Mouse (Mus musculus): Measurements from ENCODE around the gene 4931422A03Rik.
"Not testable (repeated sequence)": the region's sequence is repeated elsewhere in the genome, so short reads cannot be mapped to it uniquely, and the experiment has no call there.

4931422A03Rik gene
- long read RNA-seq, experiment 1, partial matches to known transcripts, result 0 of 1 reads
- long read RNA-seq, experiment 1, other reads (novel, unspliced or antisense), result 1 of 1 reads
- long read RNA-seq, experiment 2, result 0 reads

DNA sequence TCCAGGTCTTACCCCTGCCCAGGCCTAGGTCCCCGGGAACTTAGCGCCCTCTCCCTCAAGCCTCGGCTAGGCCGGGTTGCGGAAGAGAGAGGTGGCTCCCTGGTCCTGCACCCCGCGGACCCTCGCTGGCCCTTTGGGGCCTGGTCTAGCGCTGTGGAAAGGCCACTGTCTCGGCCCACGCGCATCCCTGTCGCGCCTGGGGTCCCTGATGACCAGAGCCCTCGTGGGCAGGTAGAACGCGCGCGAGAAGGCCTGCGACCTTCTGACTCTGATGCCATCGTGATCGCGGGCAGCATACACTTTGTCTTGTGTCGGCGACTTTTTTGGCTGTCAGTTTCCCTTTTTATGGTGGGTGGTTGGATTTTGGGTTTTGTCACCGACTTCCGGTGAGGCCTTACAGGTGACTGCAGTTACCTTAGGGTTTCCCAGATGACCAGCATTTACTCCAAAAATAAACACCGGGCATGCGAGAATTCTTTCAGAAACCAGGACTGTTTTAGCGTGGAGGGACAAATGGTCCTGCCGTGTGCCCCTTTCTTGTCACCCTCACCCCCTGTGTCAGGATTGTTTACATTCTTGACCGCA lies at the start of gene 4931422A03Rik:
Gene 4931422A03Rik (minus strand): TSS at position 223 of the 585 bp plus-strand sequence.
- intact Hi-C loops (cut with DNase I), result no loop called here

DNA sequence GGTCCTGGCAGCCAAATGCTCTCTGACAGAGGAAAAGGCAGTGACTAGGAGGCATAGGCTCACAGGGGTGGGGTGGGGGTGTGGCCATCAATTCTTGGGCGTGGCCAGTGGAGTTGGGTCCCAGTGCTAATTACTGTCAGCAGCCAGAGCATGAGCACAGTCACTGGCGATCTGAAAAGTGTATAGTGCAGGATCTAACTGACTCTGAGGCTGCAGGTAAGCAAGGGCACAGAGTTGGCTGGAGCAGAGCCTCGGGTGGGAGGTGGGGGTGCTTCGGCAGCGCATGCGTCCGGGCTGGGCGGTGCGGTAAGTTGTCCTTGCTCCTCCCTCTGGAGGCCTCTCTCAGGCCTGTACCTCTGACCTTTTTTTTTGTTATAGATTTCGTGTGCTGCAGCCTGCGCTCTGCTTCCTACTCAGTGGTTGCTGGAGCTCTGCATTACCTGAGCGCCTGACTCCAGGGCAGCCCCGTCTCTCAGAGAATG lies 41.6 kb upstream of the 4931422A03Rik start, which contains the start of gene Cd59b:
Gene Cd59b (plus strand): TSS at position 146 of the 482 bp plus-strand sequence.
- intact Hi-C loops (cut with DNase I), result no loop called here

DNA sequence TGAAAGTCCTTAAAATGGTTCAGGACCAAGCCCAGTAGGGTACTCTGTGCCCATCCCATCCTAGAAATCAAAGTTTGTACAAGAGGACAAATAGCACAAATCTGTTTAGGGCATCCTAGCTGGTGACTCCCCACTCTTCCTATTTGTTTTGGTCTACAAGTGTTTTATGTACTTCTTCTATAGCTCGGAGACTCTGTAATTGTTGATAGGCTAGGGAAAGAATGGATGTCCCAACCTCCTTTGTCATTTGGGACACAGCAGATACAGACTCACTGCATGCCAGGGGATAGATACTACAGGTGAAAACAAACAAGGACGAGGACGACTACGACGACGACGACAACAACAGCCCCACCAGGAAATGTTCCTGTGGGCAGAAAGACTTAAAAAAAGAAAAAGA lies 40.3 kb upstream of the 4931422A03Rik start, which contains the start of gene Gm10799:
Gene Gm10799 (minus strand): TSS at position 101 of the 400 bp plus-strand sequence.
- intact Hi-C loops (cut with DNase I), result not testable (repeated sequence)

DNA sequence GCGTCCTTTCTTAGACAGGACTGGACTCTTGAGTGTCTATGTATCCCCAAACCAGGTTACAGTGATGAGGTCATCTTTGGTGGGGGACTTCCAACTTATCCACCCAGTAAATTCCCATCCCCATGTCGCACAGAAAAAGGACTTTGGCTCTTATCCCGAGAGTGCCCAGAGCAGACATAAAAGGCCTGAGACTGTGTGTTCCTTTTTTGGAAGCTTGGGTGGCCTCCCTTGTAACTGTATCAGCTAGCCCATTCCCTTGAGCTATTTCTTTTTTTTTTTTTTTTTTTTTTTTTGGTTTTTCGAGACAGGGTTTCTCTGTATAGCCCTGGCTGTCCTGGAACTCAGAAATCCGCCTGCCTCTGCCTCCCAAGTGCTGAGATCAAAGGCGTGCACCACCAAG lies 37.4 kb upstream of the 4931422A03Rik start, which contains the start of gene Gm10912:
Gene Gm10912 (plus strand): TSS at position 301 of the 400 bp plus-strand sequence.
- intact Hi-C loops (cut with DNase I), result not testable (repeated sequence)

DNA sequence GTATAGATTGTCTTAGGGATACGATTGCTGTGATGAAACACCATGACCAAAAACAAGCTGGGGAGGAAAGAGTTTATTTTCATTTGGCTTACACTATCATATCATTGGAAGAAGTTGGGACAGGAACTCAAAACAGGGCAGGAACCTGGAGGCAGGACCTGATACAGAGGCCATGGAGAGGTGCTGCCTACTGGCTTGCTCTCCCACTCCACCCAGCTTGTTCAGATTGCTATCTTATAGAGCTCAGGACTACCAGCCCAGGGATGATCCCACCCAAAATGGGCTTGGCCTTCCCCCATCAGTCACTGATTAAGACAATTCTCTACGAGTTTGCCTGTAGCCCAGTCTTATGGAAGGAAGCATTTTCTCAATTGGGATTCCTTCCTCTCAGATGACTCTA lies 36.0 kb upstream of the 4931422A03Rik start:
- intact Hi-C loops (cut with DNase I), result no loop called here

DNA sequence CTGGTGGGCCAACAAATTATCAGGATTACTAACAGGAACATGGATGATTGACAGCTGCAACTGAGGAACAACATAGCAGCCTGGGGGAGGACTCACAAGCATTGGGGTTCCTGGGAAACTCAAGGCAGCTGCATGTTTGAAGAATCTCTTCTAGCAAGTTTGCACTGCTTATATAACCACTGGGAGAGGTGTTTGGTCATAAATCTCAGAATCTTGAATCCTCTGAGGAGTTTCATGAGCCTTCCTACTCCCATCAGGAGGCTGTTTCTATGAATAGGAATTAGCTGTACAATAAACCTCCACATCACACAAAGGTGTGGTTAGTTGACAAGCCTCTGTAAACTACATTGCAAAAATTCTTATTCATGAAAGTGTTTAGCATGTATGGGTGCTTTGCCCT lies 34.5 kb upstream of the 4931422A03Rik start:
- intact Hi-C loops (cut with DNase I), result no loop called here

DNA sequence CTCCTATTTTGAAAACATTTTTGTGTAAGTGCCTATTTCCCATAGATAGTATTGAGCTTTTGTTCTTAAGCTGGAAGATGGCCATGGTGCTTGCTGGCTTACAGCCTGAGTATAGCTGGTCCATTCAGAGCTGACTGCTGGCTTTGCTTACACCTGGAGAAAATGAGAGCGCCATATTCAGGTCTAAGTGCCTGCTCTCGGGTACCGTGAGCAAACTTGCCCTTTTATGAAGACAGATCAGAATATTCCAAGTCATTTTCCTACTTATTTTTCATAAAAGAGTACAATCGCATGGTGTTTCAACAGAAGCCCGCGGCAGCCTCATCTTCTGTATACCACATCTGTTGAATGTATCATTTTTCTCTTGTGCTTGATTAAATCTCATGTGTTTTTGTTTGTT lies 32.8 kb upstream of the 4931422A03Rik start:
- intact Hi-C loops (cut with DNase I), result no loop called here

DNA sequence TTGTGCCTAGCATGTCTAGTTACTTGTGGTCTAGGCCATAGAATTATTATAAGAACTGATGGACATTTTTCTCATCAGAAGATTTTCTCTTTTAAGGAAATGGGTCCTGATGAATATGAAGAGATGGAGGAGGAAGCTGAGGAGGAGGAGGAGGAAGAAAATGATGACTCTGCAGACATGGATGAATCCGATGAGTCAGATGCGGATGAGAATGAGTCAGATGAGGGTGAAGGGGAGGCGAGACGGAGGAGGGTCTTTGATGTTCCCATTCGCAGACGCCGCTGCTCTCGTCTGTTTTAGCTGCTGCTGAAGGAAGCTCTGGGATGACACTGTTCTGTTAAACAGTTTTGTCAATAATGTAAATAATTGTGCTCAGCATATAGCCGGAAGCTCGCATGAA lies 31.6 kb upstream of the 4931422A03Rik start:
- intact Hi-C loops (cut with DNase I), result loop anchor here (10.0 kb wide), 1 partner anchor 375 kb away; no protein-coding TSS in a partner anchor

DNA sequence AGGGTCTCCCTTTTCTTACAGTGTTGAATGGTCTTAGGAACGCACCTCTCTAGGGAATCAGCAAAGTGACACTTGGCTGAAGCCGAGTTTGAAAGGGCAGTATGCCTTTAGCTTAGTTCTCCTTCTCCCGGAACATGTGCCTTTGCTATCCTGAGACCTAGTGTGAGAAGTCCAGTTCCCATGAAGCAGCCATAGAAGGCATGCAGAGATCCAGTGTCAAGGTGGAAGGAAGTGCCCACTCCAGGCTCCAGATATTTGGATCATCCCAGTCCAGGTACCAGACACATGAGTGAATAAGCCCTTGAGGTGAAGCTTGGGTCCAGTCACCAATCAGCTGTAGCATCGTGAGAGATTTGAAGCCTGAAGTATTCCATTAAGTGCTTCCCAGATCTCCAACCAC lies 30.8 kb upstream of the 4931422A03Rik start:
- intact Hi-C loops (cut with DNase I), result loop anchor here (10.0 kb wide), 1 partner anchor 376 kb away; no protein-coding TSS in a partner anchor

DNA sequence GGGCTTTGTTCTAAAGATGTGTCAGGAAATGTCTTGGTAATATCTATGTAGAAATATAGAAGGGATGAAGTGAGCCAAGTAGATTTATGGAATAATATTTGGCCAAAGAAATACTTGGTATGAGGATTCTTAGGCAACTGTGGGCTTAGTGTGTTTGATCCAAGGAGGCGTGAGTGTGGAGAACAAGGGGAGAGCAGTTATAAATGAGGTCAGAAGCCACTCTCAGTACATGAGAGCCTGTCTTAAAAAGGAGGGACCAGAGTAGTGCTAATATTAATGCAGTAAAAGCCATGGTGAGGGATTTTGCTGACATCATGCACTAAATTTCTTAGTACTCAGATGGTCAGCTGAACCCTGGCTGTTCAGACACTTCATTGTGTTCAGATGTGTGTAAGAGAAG lies 30.2 kb upstream of the 4931422A03Rik start:
- intact Hi-C loops (cut with DNase I), result loop anchor here (10.0 kb wide), 1 partner anchor 376 kb away; no protein-coding TSS in a partner anchor

DNA sequence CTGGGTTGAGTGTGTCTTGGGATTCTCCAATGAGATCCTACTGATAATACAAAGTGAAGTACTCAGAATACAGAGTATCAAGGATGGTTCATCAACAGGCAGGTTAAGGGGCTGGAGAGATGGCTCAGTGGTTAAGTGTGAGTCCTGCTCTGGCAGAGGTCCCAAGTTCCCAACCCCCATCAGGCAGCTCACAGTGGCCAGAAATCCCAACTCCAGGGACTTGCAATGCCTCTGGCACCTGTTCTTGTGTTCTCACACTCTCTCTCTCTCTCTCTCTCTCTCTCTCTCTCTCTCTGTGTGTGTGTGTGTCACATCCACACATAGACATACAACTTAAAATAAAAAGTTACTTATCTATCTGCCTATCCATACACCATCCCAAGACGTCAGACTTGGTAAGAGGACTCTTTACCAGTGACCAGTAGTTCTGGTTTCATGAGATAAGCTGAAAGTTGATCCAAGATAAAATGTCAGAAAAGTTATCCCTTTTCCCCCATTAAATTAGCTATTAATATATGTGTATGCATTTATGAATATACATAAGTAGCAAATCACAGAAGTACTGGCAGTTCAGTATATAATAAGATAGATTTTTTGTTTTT lies 16.4 kb upstream of the 4931422A03Rik start:
- intact Hi-C loops (cut with DNase I), result loop anchor here (1.0 kb wide), 1 partner anchor 78 kb away; the partner anchor contains the start of gene A930018P22Rik

DNA sequence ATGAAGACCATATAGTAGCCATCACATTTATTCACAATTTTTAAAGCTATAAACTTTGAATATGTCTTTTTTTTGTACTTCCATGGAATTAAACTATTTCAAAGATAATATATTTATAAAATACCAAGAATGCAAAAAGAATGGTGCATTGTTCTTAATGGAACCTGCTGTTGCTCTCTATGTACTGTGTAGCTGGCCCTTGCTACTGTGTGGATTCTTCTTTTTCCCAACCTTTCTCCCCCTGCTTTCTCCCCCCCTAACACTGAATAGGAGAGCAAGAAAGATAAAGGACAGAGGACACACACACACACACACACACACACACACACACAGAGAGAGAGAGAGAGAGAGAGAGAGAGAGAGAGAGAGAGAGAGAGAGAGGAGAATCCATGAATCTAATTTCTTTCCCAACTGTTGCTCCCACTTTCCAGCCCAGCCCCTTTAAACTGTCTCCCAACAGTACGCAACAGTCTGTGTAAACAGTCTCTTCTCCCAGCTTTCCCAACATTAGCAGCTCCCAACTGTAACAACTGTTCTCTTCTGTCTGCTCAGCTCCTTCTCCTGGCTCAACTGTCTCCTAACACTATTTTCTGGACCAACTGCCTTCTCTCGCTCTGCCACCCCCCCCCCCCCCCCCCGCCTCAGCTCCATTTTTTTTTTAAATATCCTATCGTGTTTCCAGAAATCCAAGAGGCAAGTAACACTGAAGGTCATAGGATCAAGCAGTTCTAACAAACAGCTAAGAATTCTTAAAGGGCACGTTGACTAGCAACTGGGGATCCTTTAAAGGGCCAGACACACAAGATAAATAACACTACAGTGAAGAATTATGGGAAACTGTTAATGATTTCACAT lies 15.7 kb upstream of the 4931422A03Rik start:
- intact Hi-C loops (cut with DNase I), result loop anchor here (1.0 kb wide), 1 partner anchor 78 kb away; the partner anchor contains the start of gene A930018P22Rik

DNA sequence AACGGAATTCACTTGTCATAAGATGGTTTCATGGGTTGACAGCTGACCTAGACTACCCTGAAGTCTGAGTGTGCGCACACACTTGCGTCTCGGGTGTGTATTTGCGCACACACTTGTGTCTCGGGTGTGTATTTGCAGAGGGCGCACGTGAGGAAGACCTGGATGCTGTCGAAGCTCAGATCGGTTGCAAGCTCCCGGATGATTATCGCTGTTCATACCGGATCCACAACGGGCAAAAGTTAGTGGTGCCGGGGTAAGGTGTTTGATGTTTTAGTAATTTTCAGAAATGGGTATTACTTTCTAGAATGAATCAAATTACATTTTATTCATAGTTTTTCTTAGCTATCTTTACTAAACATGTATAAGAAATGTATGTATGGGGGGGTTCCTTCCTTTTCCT lies 14.6 kb upstream of the 4931422A03Rik start:
- intact Hi-C loops (cut with DNase I), result no loop called here

DNA sequence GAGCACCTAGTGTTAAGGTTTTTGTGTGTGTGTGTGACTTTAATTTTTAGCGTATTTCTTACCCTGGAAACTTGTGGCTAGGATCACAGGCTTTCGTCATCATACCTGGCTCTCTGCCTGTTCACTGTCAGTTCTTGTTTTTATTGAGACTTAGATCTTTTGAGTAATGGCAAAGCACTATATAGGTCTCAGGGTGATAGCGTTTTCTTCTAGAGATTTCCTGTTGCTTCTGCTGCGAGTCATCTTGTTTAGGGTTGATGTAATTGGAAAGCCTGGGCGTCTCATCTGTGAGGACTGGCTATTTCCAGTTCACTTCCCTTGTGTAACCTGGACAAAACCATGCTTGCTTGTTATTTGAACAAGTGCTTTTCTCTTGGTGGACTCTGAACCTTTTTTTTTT lies 13.5 kb upstream of the 4931422A03Rik start:
- intact Hi-C loops (cut with DNase I), result no loop called here

DNA sequence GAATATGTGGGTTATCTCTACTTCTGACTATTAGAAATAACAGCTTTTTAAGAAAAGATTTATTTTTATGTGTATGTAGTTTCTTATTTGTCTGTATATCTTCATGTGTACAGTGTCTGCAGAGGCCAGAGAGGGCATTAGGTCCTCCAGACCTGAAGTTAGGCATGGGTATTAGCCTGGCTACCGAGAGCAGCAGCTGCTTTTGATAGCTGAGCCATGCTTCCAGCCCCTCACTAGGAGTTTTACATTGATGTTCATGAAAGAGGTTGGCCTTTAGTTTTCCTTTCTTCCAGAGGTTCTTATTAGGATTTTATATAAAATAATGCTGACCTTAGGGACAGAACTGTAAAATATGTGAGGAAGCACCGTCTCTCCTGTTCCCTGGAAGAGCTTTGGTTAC lies 10.1 kb upstream of the 4931422A03Rik start:
- intact Hi-C loops (cut with DNase I), result loop anchor here (10.0 kb wide), 1 partner anchor 387 kb away; no protein-coding TSS in a partner anchor

DNA sequence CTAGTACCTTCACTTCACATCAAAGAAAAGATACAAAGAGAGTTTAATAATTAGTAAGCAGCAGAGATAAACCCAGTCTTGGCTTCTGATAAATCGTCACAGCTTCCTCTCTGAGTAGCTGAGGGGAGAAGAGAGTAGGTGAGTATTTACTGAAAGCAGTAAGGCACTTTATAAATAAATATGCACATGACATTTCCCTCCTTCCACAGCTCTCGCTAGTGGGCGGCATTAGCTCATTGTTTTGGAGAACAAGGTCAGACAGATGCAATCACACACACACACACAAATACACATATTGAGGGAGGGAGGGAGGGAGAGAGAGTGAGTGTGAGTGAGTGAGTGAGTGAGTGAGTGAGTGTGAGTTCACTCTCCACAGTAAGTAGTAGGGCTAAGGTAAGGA lies 8.2 kb upstream of the 4931422A03Rik start:
- intact Hi-C loops (cut with DNase I), result loop anchor here (10.0 kb wide), 1 partner anchor 388 kb away; no protein-coding TSS in a partner anchor

DNA sequence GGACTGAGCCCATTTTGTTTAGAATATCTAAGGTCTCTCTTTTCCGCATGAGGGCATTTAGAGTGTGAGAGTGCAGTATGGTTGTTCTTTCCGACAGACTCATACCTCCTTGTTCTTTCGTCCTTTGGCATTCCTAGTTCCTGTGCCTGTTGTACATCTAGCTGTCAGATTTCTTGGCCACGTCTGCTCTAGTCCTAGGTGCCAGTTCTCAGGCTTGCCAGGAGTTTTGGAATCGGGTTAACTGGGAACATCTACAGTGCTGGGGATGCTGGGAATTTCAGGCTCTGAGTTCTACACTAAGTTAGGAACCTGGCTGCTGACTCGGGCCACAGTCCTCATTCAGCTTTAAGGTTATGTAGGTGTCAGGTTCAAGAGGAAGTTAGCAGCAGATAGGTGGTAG lies 7.4 kb upstream of the 4931422A03Rik start:
- intact Hi-C loops (cut with DNase I), result loop anchor here (2.0 to 10.0 kb wide), 2 partner anchors 97 to 389 kb away; no protein-coding TSS in a partner anchor

DNA sequence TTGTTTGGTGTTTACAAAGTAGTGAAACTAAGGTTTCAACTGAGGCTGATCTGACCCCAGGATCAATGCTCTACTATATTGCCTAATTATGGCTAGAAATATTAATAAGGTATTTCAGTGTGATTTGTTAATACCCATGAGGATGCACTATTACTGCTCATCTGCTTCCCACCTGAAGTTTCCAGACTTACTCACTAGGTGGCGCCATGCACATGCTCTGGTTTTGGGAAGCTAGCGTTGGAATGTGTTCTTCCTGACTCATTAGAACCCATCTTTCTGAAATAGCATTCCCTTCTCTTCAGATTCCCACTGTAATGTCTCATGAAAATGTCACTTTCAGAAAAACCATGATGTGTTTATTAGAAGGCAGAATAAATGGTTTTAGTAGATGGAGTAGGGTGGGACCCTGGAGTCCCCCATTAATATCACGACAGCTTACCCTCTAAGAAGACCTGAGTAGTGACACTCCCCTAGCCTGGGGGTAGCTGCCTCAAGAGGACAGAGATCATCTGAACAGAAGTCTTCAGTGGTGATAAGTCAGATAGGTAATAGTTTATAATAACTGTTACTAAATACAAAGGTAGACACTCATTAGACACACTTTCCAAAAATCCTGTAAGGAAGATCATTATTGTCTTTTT lies 6.8 kb upstream of the 4931422A03Rik start:
- intact Hi-C loops (cut with DNase I), result loop anchor here (2.0 to 10.0 kb wide), 2 partner anchors 98 to 390 kb away; no protein-coding TSS in a partner anchor

DNA sequence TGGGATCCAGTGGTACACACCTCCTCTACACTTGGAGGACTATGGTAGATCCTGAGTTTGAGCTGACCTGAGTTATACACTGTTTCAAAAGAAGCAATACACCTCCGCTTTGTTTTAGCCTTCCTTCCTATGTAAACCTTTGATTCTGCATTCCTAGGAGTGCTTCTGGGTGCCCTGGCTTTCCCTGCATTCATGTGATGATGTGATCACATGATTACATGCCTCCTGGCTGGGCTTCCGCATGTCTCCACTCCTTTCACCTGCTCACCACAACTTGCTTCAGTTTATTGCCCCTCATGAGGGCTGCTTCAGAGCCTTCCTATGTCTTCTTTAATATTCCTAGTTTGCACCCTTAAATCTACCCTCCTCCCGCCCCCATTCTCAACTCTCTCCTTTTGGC lies 3.9 kb upstream of the 4931422A03Rik start:
- intact Hi-C loops (cut with DNase I), result loop anchor here (10.0 kb wide), 1 partner anchor 393 kb away; no protein-coding TSS in a partner anchor

DNA sequence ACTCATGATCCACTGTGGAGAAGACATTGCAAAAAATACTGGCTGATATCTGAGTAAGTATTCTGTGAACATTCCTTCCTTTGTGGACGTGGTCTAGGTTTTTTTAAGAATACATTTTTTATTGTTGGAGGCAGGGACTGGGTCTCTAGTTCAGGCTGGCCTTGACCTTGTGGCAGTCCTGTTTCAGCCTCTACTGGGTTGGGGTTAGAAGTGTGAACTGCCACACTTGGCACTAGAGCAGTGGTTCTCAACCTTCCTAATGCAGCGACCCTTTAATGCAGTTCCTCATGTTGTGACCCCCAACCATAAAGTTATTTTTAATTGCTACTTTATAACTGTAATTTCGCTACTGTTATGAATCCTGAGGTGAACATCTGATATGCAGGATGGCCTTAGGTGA lies 2.2 kb upstream of the 4931422A03Rik start:
- intact Hi-C loops (cut with DNase I), result loop anchor here (10.0 kb wide), 1 partner anchor 394 kb away; no protein-coding TSS in a partner anchor
